Mouse (Mus musculus): ENCODE measurements around the gene Gm13290. TPM values are rescaled to one million over a fixed set of nuclear protein-coding genes. Genes with fewer than 3 reads are reported as not detected.
"Not testable (repeated sequence)": the region's sequence is repeated elsewhere in the genome, so short reads cannot be mapped to it uniquely, and the experiment has no call there.

Gene Gm13290
- polyA plus RNA-seq, 1 experiment from 2014 or later, result 0.59 TPM

DNA sequence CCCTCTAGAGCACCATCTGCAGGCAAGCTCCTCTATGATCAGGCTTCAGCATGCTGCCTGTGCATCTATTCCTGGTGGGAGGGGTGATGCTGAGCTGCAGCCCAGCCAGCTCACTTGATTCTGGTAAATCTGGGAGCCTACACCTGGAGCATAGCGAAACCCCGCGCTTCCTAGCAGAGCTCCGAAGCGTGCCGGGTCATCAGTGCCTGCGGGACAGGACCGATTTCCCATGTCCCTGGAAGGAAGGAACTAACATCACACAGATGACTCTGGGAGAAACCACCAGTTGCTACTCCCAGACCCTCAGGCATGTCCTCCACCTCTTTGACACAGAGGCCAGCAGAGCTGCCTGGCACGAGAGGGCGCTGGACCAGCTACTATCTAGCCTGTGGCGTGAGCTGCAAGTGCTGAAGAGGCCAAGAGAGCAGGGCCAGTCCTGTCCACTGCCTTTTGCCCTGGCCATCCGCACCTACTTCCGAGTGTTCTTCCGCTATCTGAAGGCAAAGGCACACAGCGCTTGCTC is 18.8 kb upstream of the Gm13290 start, which contains the start of gene Gm13271:
TSS of gene Gm13271 (plus strand) at position 51 of the 523 bp plus-strand sequence.
- not testable (repeated sequence) for H3K9me3 ChIP-seq (replicated peaks; ENCODE audit: control insufficient read depth, low read length); ATAC-seq (ENCODE audit: insufficient read depth, low FRiP score)

DNA sequence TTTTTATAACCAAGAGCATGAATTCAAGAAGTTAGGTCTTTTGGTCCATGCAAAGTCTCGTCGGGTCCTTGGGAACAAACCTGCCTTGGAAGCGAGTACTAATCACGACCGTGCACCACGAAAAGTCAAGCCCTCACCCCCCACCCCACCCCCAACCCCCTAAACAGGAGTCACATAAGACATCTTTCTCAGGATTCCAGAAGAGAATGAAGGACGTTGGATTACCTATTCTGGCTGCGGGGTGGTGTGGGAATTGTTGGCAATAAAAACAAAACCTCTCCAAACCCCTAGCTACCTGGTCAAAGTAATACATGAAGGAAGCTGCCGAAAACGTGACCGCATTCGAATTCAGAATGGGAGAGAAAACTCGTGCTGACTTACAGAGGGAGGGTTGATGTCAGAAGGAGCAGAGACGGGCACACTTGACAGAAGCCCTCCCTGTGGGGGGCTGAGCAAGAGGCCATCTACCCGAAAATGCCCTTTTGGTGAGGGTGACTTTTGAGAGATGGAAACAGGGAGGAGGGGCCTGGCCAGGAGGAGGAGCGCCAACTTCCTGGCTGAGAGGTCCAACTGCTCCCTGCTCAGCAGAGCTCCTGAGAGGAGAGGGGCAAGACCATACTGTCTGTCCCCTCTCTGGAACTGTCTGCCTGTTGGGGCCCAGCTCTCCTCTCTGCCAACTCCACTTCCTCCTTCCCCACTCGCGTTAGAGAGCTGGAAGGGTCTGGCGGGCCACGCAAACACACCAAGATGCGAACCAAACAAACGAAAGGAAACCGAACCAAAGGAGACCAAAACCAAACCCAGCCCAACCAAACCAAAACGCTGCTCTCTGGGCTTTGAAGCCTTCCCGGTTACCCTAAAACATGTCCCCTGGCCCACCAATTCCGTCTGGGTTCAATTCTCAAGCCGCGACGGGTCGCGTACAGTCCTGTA is 16.8 kb upstream of the Gm13290 start:
- not testable (repeated sequence) for H3K27me3 ChIP-seq (ENCODE audit: control insufficient read depth, insufficient read depth, low read length); H3K9me3 ChIP-seq (replicated peaks; ENCODE audit: control insufficient read depth, low read length); H3K4me1 ChIP-seq (ENCODE audit: control insufficient read depth, insufficient read depth, low read length); H3K36me3 ChIP-seq (ENCODE audit: control insufficient read depth, insufficient read depth, low read length); ATAC-seq (ENCODE audit: insufficient read depth, low FRiP score)
- WGBS, result 11% methylated on average over 28 of the region's 31 CpGs
- H3K4me3 ChIP-seq (replicated peaks; ENCODE audit: low read length), result peak overlapping the region; percentile 59
- H3K27ac ChIP-seq (ENCODE audit: low read length), result peak overlapping the region; percentile 97
- H3K4me2 ChIP-seq (ENCODE audit: low read depth, low read length), result peak overlapping the region; percentile 64
- peak overlapping the region; percentile 78 for H3K9ac ChIP-seq (ENCODE audit: low read length)

More for the DNA sequence above, 18.8 kb upstream of the Gm13290 start, which contains the start of gene Gm13271:
- H3K9ac ChIP-seq (ENCODE audit: low read length); H3K27ac ChIP-seq (ENCODE audit: low read length); H3K4me2 ChIP-seq (ENCODE audit: low read depth, low read length); H3K4me3 ChIP-seq (replicated peaks; ENCODE audit: low read length); H3K27me3 ChIP-seq (ENCODE audit: control insufficient read depth, insufficient read depth, low read length); H3K4me1 ChIP-seq (ENCODE audit: control insufficient read depth, insufficient read depth, low read length); H3K36me3 ChIP-seq (ENCODE audit: control insufficient read depth, insufficient read depth, low read length): not testable (repeated sequence)
- WGBS, result 76% methylated on average over 15 of the region's 15 CpGs

DNA sequence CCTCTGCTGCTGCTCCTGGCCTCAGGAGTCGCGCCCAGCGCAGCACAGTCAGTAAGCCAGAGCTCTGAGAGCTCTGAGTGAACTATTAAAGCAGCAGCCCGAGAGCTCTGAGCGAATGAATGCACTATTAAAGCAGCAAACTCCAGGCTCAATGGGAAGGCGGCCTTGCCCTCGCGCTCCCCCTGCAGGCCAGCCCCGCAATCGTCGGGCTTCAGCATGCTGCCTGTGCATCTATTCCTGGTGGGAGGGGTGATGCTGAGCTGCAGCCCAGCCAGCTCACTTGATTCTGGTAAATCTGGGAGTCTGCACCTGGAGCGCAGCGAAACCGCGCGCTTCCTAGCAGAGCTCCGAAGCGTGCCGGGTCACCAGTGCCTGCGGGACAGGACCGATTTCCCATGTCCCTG is 16.0 kb upstream of the Gm13290 start:
- Histone ChIP-seq H3K4me2 (ENCODE audit: low read depth, low read length) (peak overlapping the region; percentile 64), H3K9ac (ENCODE audit: low read length) (peak overlapping the region; percentile 78), H3K4me3 (replicated peaks; ENCODE audit: low read length) (peak overlapping the region; percentile 59), H3K27ac (ENCODE audit: low read length) (peak overlapping the region; percentile 97)
- not testable (repeated sequence) for H3K9me3 ChIP-seq (replicated peaks; ENCODE audit: control insufficient read depth, low read length); H3K36me3 ChIP-seq (ENCODE audit: control insufficient read depth, insufficient read depth, low read length); H3K4me1 ChIP-seq (ENCODE audit: control insufficient read depth, insufficient read depth, low read length); H3K27me3 ChIP-seq (ENCODE audit: control insufficient read depth, insufficient read depth, low read length)
- peak; percentile 100 for ATAC-seq (ENCODE audit: insufficient read depth, low FRiP score)
- WGBS, result under 1% methylated on average over 16 of the region's 21 CpGs

DNA sequence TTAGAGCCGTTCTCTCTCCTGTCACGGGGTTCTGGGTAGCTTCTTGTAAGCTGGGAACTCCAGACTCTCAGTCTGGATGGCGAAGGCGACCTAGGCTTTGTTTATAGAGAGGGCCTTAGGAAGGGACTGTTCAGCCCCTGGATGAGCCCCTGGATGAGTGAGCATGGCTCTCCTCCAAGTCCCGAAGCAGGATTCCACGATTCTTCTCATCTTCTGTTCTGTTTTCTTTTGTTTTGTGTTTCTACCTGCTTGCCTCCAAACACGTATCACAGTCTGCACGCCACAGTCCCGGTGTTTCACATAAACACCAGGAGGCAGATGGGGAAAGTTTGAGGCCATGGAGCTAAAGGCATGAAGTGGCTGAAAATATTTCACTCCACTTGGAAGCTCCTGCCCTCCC is 14.9 kb upstream of the Gm13290 start:
- not testable (repeated sequence) for H3K27ac ChIP-seq (ENCODE audit: low read length); ATAC-seq (ENCODE audit: insufficient read depth, low FRiP score)
- 75% methylated on average over 8 of the region's 9 CpGs for WGBS

DNA sequence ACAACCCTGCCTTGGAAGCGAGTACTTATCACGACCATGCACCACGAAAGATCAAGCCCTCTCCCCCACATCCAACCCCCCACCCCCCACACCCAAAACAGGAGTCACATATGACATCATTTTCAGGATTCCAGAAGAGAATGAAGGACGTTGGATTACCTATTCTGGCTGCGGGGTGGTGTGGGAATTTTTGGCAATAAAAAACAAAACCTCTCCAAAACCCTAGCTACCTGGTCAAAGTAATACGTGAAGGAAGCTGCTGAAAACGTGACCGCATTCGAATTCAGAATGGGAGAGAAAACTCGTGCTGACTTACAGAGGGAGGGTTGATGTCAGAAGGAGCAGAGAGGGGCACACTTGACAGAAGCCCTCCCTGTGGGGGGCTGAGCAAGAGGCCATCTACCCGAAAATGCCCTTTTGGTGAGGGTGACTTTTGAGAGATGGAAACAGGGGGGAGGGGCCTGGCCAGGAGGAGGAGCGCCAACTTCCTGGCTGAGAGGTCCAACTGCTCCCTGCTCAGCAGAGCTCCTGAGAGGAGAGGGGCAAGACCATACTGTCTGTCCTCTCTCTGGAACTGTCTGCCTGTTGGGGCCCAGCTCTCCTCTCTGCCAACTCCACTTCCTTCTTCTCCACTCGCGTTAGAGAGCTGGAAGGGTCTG is 13.9 kb upstream of the Gm13290 start, which contains the start of gene Gm13283:
TSS of gene Gm13283 (plus strand) at position 510 of the 659 bp plus-strand sequence.
- 17% methylated on average over 7 of the region's 14 CpGs for WGBS
- H3K27ac ChIP-seq (ENCODE audit: low read length); ATAC-seq (ENCODE audit: insufficient read depth, low FRiP score); H3K9ac ChIP-seq (ENCODE audit: low read length); H3K4me1 ChIP-seq (ENCODE audit: control insufficient read depth, insufficient read depth, low read length); H3K9me3 ChIP-seq (replicated peaks; ENCODE audit: control insufficient read depth, low read length); H3K27me3 ChIP-seq (ENCODE audit: control insufficient read depth, insufficient read depth, low read length); H3K36me3 ChIP-seq (ENCODE audit: control insufficient read depth, insufficient read depth, low read length): not testable (repeated sequence)
- peak within 1 kb of the TSS; percentile 35 for H3K4me3 ChIP-seq (replicated peaks; ENCODE audit: low read length)
- peak within 1 kb of the TSS; percentile 38 for H3K4me2 ChIP-seq (ENCODE audit: low read depth, low read length)

More for the DNA sequence above, 14.9 kb upstream of the Gm13290 start:
- H3K4me2 ChIP-seq (ENCODE audit: low read depth, low read length); H3K9ac ChIP-seq (ENCODE audit: low read length); H3K9me3 ChIP-seq (replicated peaks; ENCODE audit: control insufficient read depth, low read length); H3K36me3 ChIP-seq (ENCODE audit: control insufficient read depth, insufficient read depth, low read length); H3K27me3 ChIP-seq (ENCODE audit: control insufficient read depth, insufficient read depth, low read length); H3K4me1 ChIP-seq (ENCODE audit: control insufficient read depth, insufficient read depth, low read length); H3K4me3 ChIP-seq (replicated peaks; ENCODE audit: low read length): not testable (repeated sequence)

DNA sequence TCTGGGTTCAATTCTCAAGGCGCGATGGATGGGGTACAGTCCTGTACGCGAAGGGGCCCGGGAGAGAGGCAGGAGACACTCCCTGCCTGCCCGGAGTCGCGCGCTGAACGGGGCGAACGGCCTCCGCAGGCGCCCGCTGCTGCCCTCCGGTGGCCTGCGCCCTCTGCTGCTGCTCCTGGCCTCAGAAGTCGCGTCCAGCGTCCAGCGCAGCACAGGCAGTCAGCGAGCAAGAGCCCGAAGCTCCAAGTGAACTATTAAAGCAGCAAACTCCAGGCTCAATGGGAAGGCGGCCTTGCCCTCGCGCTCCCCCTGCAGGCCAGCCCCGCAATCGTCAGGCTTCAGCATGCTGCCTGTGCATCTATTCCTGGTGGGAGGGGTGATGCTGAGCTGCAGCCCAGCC is 13.2 kb upstream of the Gm13290 start:
- H3K27ac ChIP-seq (ENCODE audit: low read length), result not testable (repeated sequence)

DNA sequence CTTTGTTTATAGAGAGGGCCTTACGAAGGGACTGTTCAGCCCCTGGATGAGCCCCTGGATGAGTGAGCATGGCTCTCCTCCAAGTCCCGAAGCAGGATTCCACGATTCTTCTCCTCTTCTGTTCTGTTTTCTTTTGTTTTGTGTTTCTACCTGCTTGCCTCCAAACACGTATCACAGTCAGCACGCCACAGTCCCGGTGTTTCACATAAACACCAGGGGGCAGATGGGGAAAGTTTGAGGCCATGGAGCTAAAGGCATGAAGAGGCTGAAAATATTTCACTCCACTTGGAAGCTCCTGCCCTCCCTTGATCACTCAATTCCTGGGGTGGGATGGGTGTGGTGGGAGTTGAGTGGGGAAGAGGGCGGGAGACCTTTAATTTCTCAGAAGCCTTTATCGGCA is 11.9 kb upstream of the Gm13290 start:
- not testable (repeated sequence) for H3K27me3 ChIP-seq (ENCODE audit: control insufficient read depth, insufficient read depth, low read length); H3K4me2 ChIP-seq (ENCODE audit: low read depth, low read length); ATAC-seq (ENCODE audit: insufficient read depth, low FRiP score); H3K27ac ChIP-seq (ENCODE audit: low read length); H3K36me3 ChIP-seq (ENCODE audit: control insufficient read depth, insufficient read depth, low read length); H3K4me1 ChIP-seq (ENCODE audit: control insufficient read depth, insufficient read depth, low read length); H3K9me3 ChIP-seq (replicated peaks; ENCODE audit: control insufficient read depth, low read length); H3K9ac ChIP-seq (ENCODE audit: low read length); H3K4me3 ChIP-seq (replicated peaks; ENCODE audit: low read length)
- WGBS, result 57% methylated on average over 6 of the region's 8 CpGs

More for the DNA sequence above, 13.2 kb upstream of the Gm13290 start:
- ATAC-seq (ENCODE audit: insufficient read depth, low FRiP score); H3K36me3 ChIP-seq (ENCODE audit: control insufficient read depth, insufficient read depth, low read length); H3K27me3 ChIP-seq (ENCODE audit: control insufficient read depth, insufficient read depth, low read length); H3K9ac ChIP-seq (ENCODE audit: low read length); H3K4me1 ChIP-seq (ENCODE audit: control insufficient read depth, insufficient read depth, low read length); H3K9me3 ChIP-seq (replicated peaks; ENCODE audit: control insufficient read depth, low read length): not testable (repeated sequence)
- peak overlapping the region; percentile 35 for H3K4me3 ChIP-seq (replicated peaks; ENCODE audit: low read length)
- under 1% methylated on average over 27 of the region's 28 CpGs for WGBS
- H3K4me2 ChIP-seq (ENCODE audit: low read depth, low read length), result peak overlapping the region; percentile 38

DNA sequence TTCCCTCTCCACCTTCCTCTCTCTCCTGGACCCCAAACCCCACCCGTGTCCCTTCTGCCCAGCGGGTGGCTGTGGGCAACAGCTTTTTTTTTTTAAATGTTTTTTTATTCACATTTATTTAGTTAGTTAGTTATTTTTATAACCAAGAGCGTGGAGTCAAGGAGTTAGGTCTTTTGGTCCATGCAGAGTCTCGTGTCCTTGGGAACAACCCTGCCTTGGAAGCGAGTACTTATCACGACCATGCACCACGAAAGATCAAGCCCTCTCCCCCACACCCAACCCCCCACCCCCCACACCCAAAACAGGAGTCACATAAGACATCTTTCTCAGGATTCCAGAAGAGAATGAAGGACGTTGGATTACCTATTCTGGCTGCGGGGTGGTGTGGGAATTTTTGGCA is 11.3 kb upstream of the Gm13290 start:
- not testable (repeated sequence) for H3K4me2 ChIP-seq (ENCODE audit: low read depth, low read length); H3K27me3 ChIP-seq (ENCODE audit: control insufficient read depth, insufficient read depth, low read length); H3K36me3 ChIP-seq (ENCODE audit: control insufficient read depth, insufficient read depth, low read length); ATAC-seq (ENCODE audit: insufficient read depth, low FRiP score); H3K4me3 ChIP-seq (replicated peaks; ENCODE audit: low read length); H3K4me1 ChIP-seq (ENCODE audit: control insufficient read depth, insufficient read depth, low read length); H3K27ac ChIP-seq (ENCODE audit: low read length); H3K9me3 ChIP-seq (replicated peaks; ENCODE audit: control insufficient read depth, low read length); H3K9ac ChIP-seq (ENCODE audit: low read length)
- 52% methylated on average over 7 of the region's 9 CpGs for WGBS
